Mouse (Mus musculus): Measurements from ENCODE around the gene Numbl. TPM values are rescaled to one million over a fixed set of nuclear protein-coding genes. Genes with fewer than 3 reads are reported as not detected.

The Numbl gene
- polyA plus RNA-seq (2014; fragmentation: Illumina TruSeq; extraction: RNeasy Lipid Tissue Mini Kit (QIAGEN cat#74804)), result 0.51 TPM

DNA sequence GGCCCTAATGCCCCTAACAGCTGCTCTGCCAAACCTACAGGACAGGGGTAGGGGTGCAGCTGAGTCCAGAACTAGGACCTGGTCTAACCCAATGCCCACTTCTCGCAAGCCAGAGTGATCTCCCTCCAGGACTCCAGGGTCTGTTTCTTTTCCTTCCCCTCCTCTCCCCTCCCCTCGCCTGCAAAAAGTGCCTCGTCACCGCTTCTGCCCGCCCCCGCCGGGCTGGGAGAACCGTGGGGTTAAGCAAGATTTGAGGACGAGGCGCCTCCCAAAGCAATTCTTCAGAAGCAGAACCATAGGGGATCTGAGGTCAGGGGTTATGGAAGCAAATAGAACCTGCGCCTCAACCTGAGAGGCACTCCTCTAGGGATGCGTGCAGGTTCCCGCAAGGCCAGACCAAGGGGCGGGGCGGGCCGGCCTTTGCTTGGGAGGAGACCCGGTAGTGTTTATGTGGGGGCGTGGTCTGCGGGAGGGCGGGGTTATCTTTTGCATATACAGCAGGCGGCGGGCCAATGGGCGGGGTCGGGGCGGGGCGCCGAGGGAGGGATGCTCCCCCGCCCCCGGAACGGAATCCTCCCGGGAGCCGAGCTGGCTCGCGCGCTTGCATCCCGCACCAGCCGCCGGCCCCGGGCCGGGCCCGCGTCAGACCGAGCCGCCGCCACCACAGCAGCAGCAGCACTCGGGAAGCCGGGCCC is at the start of gene Numbl:
Gene Numbl, plus strand, starts transcription at position 229 of the 695 bp plus-strand sequence.

DNA sequence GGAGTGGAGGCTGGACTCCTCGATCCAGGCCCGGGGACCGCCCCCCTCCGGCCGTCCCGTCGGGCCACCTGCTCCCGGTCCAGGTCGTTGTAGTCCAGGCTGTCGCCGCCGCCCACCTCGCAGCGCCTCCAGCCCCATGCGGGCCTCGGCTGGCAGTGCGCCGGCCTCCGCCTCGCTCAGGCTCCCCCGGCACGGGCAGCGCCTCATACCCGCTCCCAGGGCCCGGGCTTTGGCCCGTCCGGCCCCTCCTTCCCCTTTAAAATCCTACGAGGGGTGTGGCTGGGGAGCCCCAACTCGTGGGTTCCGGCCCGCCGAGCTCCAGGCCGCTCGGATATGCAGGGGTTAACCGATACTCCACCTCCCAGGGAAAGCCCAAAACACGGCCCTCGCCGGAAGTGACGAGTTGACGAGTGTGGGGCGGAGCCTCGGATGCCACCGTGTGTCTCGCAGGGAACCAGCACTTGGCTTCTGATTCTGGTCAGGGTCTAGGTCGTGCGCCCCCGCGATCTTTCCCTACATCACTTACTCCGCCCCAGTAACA is 29.9 kb upstream of the Numbl start, which contains the start of gene Itpkc:
Gene Itpkc, minus strand, starts transcription at position 381 of the 541 bp plus-strand sequence.

DNA sequence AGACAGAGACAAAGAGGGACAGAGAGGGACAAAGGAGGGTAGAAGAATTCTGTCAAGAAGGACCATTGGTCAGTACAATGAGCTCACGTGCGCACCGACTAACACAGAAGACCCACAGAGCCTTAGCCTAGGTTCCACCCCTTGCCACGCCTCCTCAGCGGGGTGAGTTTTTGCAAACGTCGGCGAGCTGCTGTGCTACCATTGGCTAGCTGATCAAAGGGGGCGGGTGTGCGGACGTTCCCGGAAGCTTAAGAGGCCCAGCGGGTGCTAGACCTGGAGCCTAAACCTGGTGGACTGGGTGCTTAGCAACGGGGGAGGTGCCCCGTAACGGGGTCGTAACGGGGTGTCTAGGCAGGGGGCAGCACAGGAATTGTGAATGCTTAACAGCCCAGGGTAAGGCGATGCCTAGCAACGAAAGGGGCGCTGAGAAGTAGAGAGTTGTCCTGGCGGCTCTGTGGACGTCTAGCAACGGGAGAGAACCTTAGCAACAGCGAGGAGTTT is 25.4 kb upstream of the Numbl start, which contains the start of gene Coq8b:
Gene Coq8b, plus strand, starts transcription at position 243 of the 501 bp plus-strand sequence.

Other genes starting within 250 kb of the Numbl start
- not detected for gene Cyp2a12, start 229.4 kb upstream of the Numbl start, polyA plus RNA-seq (2014; fragmentation: Illumina TruSeq; extraction: RNeasy Lipid Tissue Mini Kit (QIAGEN cat#74804))
- gene Cyp2f2, start 138.5 kb upstream of the Numbl start, polyA plus RNA-seq (2014; fragmentation: Illumina TruSeq; extraction: RNeasy Lipid Tissue Mini Kit (QIAGEN cat#74804)), result 1.7 TPM
- not detected for gene Cyp2t4, start 104.7 kb upstream of the Numbl start, polyA plus RNA-seq (2014; fragmentation: Illumina TruSeq; extraction: RNeasy Lipid Tissue Mini Kit (QIAGEN cat#74804))
- 2.4 TPM for gene Egln2, start 91.6 kb upstream of the Numbl start, polyA plus RNA-seq (2014; fragmentation: Illumina TruSeq; extraction: RNeasy Lipid Tissue Mini Kit (QIAGEN cat#74804))
- 1.2 TPM for gene Rab4b, start 79.5 kb upstream of the Numbl start, polyA plus RNA-seq (2014; fragmentation: Illumina TruSeq; extraction: RNeasy Lipid Tissue Mini Kit (QIAGEN cat#74804))
- not detected for gene Gm21983, start 77.3 kb upstream of the Numbl start, polyA plus RNA-seq (2014; fragmentation: Illumina TruSeq; extraction: RNeasy Lipid Tissue Mini Kit (QIAGEN cat#74804))
- not detected for gene Mia, start 77.3 kb upstream of the Numbl start, polyA plus RNA-seq (2014; fragmentation: Illumina TruSeq; extraction: RNeasy Lipid Tissue Mini Kit (QIAGEN cat#74804))
- gene BC024978, start 62.7 kb upstream of the Numbl start, polyA plus RNA-seq (2014; fragmentation: Illumina TruSeq; extraction: RNeasy Lipid Tissue Mini Kit (QIAGEN cat#74804)), result 7.6 TPM
- 6.0 TPM for gene Snrpa, start 62.2 kb upstream of the Numbl start, polyA plus RNA-seq (2014; fragmentation: Illumina TruSeq; extraction: RNeasy Lipid Tissue Mini Kit (QIAGEN cat#74804))
- gene Itpkc, start 29.8 kb upstream of the Numbl start, polyA plus RNA-seq (2014; fragmentation: Illumina TruSeq; extraction: RNeasy Lipid Tissue Mini Kit (QIAGEN cat#74804)), result 0.48 TPM
- gene Coq8b, start 25.4 kb upstream of the Numbl start, polyA plus RNA-seq (2014; fragmentation: Illumina TruSeq; extraction: RNeasy Lipid Tissue Mini Kit (QIAGEN cat#74804)), result 0.68 TPM
- not detected for gene Ltbp4, start 79.3 kb downstream of the Numbl start, polyA plus RNA-seq (2014; fragmentation: Illumina TruSeq; extraction: RNeasy Lipid Tissue Mini Kit (QIAGEN cat#74804))
- gene Shkbp1, start 97.6 kb downstream of the Numbl start, polyA plus RNA-seq (2014; fragmentation: Illumina TruSeq; extraction: RNeasy Lipid Tissue Mini Kit (QIAGEN cat#74804)), result 0.54 TPM
- not detected for gene Gm20479, start 99.0 kb downstream of the Numbl start, polyA plus RNA-seq (2014; fragmentation: Illumina TruSeq; extraction: RNeasy Lipid Tissue Mini Kit (QIAGEN cat#74804))
- not detected for gene Sptbn4, start 189.3 kb downstream of the Numbl start, polyA plus RNA-seq (2014; fragmentation: Illumina TruSeq; extraction: RNeasy Lipid Tissue Mini Kit (QIAGEN cat#74804))
- not detected for gene Blvrb, start 189.5 kb downstream of the Numbl start, polyA plus RNA-seq (2014; fragmentation: Illumina TruSeq; extraction: RNeasy Lipid Tissue Mini Kit (QIAGEN cat#74804))
- gene Sertad3, start 215.3 kb downstream of the Numbl start, polyA plus RNA-seq (2014; fragmentation: Illumina TruSeq; extraction: RNeasy Lipid Tissue Mini Kit (QIAGEN cat#74804)), result 2.0 TPM
- 0.51 TPM for gene Sertad1, start 228.5 kb downstream of the Numbl start, polyA plus RNA-seq (2014; fragmentation: Illumina TruSeq; extraction: RNeasy Lipid Tissue Mini Kit (QIAGEN cat#74804))
- 0.14 TPM for gene Prx, start 240.9 kb downstream of the Numbl start, polyA plus RNA-seq (2014; fragmentation: Illumina TruSeq; extraction: RNeasy Lipid Tissue Mini Kit (QIAGEN cat#74804))

All from ovary, adult 10 weeks (tissue).